Mouse (Mus musculus): ENCODE measurements around the gene Acad11. TPM values are rescaled to one million over a fixed set of nuclear protein-coding genes. Genes with fewer than 3 reads are reported as not detected.

The Acad11 gene
- polyA plus RNA-seq (2014; fragmentation: Illumina TruSeq; extraction: RNeasy Lipid Tissue Mini Kit (QIAGEN cat#74804); ENCODE audit: low read depth, low replicate concordance) = 120 TPM

GRCm38 (mm10) chr9:104063244-104063961 is at the start of gene Acad11:
Gene Acad11 (plus strand): TSS chr9:104063377.

GRCm38 (mm10) chr9:104040362-104040761 is 22.8 kb upstream of the Acad11 start, which contains the start of gene Gm28305:
Gene Gm28305 (plus strand): TSS chr9:104040662.

DNA sequence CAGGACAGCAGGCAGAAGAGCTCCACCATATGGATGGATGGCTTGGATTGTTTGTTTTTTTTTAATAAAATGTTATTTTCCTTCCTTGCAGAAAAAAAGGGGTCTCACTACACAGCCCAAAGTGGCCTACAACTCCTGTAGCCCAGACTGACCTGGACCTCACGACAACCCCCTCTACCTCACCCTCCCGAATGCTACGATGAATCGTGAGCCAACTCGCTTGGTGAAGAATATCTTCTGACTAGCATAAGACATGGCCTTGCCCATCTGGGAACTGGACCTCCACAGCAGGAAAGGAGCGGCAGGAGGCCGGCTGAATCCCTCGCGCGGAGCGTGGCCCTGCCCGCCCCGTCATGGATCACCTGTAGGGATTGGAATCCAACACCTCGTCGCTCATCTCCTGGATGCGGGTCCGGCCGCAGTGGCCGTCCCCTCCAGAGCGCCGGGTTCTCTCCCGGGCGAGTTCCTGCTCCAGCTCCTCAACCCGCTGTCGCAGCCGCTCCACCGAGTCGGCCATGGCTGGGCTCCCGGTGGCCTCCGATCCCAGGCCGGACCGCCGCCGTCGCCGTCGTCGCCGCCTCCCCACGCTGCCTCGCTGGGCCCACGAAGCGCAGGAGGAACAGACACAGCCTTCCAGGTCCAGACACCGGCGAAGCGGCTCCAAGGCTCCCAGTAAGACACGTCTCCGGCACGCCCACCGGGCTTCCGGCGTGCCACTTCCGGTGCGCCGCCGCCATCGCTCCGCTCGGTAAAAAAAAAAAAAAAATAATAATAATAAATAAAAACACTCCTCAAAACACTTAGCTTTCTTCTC is 540 bp upstream of the Acad11 start, which contains the start of gene Uba5:
TSS of gene Uba5 (minus strand) at position 705 of the 814 bp plus-strand sequence.

GRCm38 (mm10) chr9:104126833-104127232 is 63.7 kb downstream of the Acad11 start, which contains the start of gene Ackr4:
Gene Ackr4 (minus strand): TSS chr9:104126933.

Other genes starting within 250 kb of the Acad11 start
- gene Nphp3, start 60.8 kb upstream of the Acad11 start, polyA plus RNA-seq (2014; fragmentation: Illumina TruSeq; extraction: RNeasy Lipid Tissue Mini Kit (QIAGEN cat#74804); ENCODE audit: low read depth, low replicate concordance) = 4.7 TPM
- not detected for gene Gm28305, start 22.7 kb upstream of the Acad11 start, polyA plus RNA-seq (2014; fragmentation: Illumina TruSeq; extraction: RNeasy Lipid Tissue Mini Kit (QIAGEN cat#74804); ENCODE audit: low read depth, low replicate concordance)
- 25.6 TPM for gene Uba5, start 243 bp upstream of the Acad11 start, polyA plus RNA-seq (2014; fragmentation: Illumina TruSeq; extraction: RNeasy Lipid Tissue Mini Kit (QIAGEN cat#74804); ENCODE audit: low read depth, low replicate concordance)
- 2.7 TPM for gene Ackr4, start 63.6 kb downstream of the Acad11 start, polyA plus RNA-seq (2014; fragmentation: Illumina TruSeq; extraction: RNeasy Lipid Tissue Mini Kit (QIAGEN cat#74804); ENCODE audit: low read depth, low replicate concordance)
- gene Dnajc13, start 199.6 kb downstream of the Acad11 start, polyA plus RNA-seq (2014; fragmentation: Illumina TruSeq; extraction: RNeasy Lipid Tissue Mini Kit (QIAGEN cat#74804); ENCODE audit: low read depth, low replicate concordance) = 24.1 TPM